Mouse (Mus musculus) liver, embryonic 14.5 days (tissue): ENCODE results near the gene Olfr344. TPM values are rescaled to one million over a fixed set of nuclear protein-coding genes. Genes with fewer than 3 reads are reported as not detected.

Experiments used
- ATAC-seq: fragments of 200-750 bp; cut with Nextera tagmentation; 2 replicates; pipeline ENCODE4 v1.8.0; 2017; ENCODE audit warnings: moderate number of reproducible peaks, mild to moderate bottlenecking, moderate library complexity; ENCODE audit not compliant: insufficient read depth
- DNase-seq, 3 experiments: peaks; one replicate each; pipeline ENCODE4 v3.0.0-alpha.2; 2012 to 2013; ENCODE audit warnings: low read depth in 3 of 3, low spot score in 3 of 3
- H3K27ac ChIP-seq: fragments of 300-500 bp; sonication (generic); 2 replicates; pipeline ENCODE4 v1.5.1; 2014; ENCODE audit warnings: moderate library complexity, mild to moderate bottlenecking, control low read depth, inconsistent platforms
- H3K27me3 ChIP-seq: fragments of 300-500 bp; sonication (generic); 2 replicates; pipeline ENCODE4 v1.6.1; 2014; ENCODE audit warnings: mild to moderate bottlenecking, low read length, moderate library complexity; ENCODE audit not compliant: control insufficient read depth, insufficient read depth
- H3K36me3 ChIP-seq: fragments of 300-500 bp; sonication (generic); replicated peaks from 2 replicates; pipeline ENCODE4 v1.6.1; 2014; ENCODE audit warnings: low read depth; ENCODE audit not compliant: control insufficient read depth, insufficient read depth
- H3K4me1 ChIP-seq, 2 experiments: fragments of 200-500 bp in 1 of 2; fragments of 300-500 bp in 1 of 2; sonication (generic) in 1 of 2; replicated peaks; 2 replicates each; pipeline ENCODE4 v1.6.1; 2012 to 2014; ENCODE audit warnings: antibody characterized with exemption in 1 of 2, inconsistent platforms in 1 of 2, low read length in 1 of 2; ENCODE audit not compliant: control insufficient read depth in 2 of 2, insufficient read depth in 2 of 2
- H3K4me2 ChIP-seq: fragments of 300-500 bp; sonication (generic); 2 replicates; pipeline ENCODE4 v1.6.1; 2014; ENCODE audit warnings: low read depth, mild to moderate bottlenecking, control low read depth, moderate library complexity
- H3K4me3 ChIP-seq, 2 experiments: fragments of 200-500 bp in 1 of 2; fragments of 300-500 bp in 1 of 2; sonication (generic) in 1 of 2; 2 replicates each; pipeline ENCODE4 v1.5.1; 2012 to 2014; ENCODE audit warnings: low read depth in 2 of 2, low read length in 2 of 2, mild to moderate bottlenecking in 2 of 2, control low read depth in 1 of 2, inconsistent platforms in 1 of 2, moderate library complexity in 1 of 2; ENCODE audit not compliant: insufficient read depth in 1 of 2
- H3K9ac ChIP-seq: fragments of 300-500 bp; sonication (generic); replicated peaks from 2 replicates; pipeline ENCODE4 v1.6.1; 2014; ENCODE audit warnings: mild to moderate bottlenecking, control low read depth, moderate library complexity
- H3K9me3 ChIP-seq: fragments of 300-500 bp; sonication (generic); 2 replicates; pipeline ENCODE4 v1.6.1; 2016; ENCODE audit warnings: low read length, mixed read lengths; ENCODE audit not compliant: control insufficient read depth
- CTCF ChIP-seq: IDR thresholded peaks from 2 replicates; pipeline ENCODE4 v1.5.1; 2016; ENCODE audit warnings: antibody characterized with exemption, low read depth, control low read depth
- EP300 ChIP-seq: IDR thresholded peaks from 2 replicates; pipeline ENCODE4 v1.6.1; 2016; ENCODE audit warnings: antibody characterized with exemption, low read depth
- WGBS: fragments of 180-500 bp; shearing (Covaris S2); extraction: QIAGEN DNeasy Blood & Tissue Kit; methylation state at CpG from one replicate; pipeline ENCODE4 v1.1.7; 2014; ENCODE audit not compliant: insufficient replicate concordance; 5-methylcytosine and 5-hydroxymethylcytosine counted together
- polyA plus RNA-seq, 2 experiments: library from polyadenylated mRNA; depleted of rRNA in 1 of 2; stranded (reverse) in 1 of 2; unstranded in 1 of 2; fragments of >200 nt; fragmentation: Nextera tagmentation in 1 of 2; extraction: Ambion mirVana in 1 of 2; gene quantifications; 2 replicates each; pipeline versions ENCODE4 v1.2.1 to v1.2.3; 2012 to 2014

Olfr344 gene
- polyA plus RNA-seq (2012; rRNA removed) (not detected in 2 replicates), polyA plus RNA-seq (2014; fragmentation: Nextera tagmentation; extraction: Ambion mirVana) (not detected in 2 replicates)

DNA sequence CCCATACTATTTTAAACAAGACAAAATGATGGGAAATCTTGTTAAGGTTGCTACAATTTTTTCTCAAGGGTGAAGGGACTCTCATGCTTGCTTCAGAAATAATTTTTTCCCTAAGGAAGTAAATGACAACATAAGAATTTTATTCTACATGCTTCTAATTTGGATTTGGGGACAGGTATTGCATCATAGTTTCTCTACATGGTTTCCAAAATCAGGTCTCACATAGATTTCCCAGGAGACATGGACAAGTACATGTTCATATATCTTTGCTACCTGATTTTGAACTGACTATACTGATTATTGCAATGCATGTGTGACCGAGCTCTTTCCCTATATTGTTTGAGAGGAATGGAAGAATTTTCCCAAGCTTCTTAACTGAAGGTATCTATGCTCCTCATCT lies at the start of gene Olfr344:
Gene Olfr344, plus strand, starts transcription at position 301 of the 400 bp plus-strand sequence.
- H3K9me3 ChIP-seq: no peaks in the 10 kb centered on the region
- no peak within 1 kb of the TSS for H3K9ac ChIP-seq
- 36% methylated on average over 1 of the region's 1 CpGs for WGBS
- H3K27ac ChIP-seq: no peak within 1 kb of the TSS
- ATAC-seq (no peak), DNase-seq (no peak)
- no peak for TF ChIP-seq CTCF
- H3K4me1 ChIP-seq: no peaks in the 10 kb centered on the region
- H3K4me2 ChIP-seq: no peak within 1 kb of the TSS
- H3K27me3 ChIP-seq: no peaks in the 10 kb centered on the region
- no peaks in the 10 kb centered on the region for H3K36me3 ChIP-seq
- H3K4me3 ChIP-seq: no peak within 1 kb of the TSS

DNA sequence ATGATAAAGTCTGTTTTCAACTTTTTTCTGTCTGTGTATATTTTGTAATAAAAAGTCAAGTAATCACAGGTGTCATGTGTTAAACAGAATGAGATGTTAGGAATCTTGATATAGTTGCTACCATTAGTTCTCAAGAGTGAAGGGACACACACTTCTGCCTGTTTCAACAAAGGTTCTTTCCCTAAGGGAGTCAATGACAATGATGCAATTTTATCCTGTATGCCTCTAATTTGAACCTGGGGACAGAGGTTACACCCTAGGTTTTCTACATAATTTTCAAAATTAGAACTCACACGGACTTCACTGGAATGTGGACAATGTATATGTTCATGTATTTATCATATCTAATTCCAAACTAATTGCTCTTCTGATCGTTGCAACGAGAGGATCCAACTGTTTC lies 41.8 kb upstream of the Olfr344 start, which contains the start of gene Olfr342:
Gene Olfr342, plus strand, starts transcription at position 301 of the 400 bp plus-strand sequence.
- TF ChIP-seq EP300 (no peak), CTCF (no peak)
- Histone ChIP-seq H3K9me3 (no peaks in the 10 kb centered on the region), H3K27ac (no peak within 1 kb of the TSS), H3K27me3 (no peaks in the 10 kb centered on the region), H3K4me2 (no peak within 1 kb of the TSS), H3K36me3 (no peaks in the 10 kb centered on the region), H3K4me1 (no peaks in the 10 kb centered on the region), H3K4me3 (no peak within 1 kb of the TSS), H3K9ac (no peak within 1 kb of the TSS)
- ATAC-seq (no peak), DNase-seq (no peak)
- 30% methylated on average over 3 of the region's 3 CpGs for WGBS

DNA sequence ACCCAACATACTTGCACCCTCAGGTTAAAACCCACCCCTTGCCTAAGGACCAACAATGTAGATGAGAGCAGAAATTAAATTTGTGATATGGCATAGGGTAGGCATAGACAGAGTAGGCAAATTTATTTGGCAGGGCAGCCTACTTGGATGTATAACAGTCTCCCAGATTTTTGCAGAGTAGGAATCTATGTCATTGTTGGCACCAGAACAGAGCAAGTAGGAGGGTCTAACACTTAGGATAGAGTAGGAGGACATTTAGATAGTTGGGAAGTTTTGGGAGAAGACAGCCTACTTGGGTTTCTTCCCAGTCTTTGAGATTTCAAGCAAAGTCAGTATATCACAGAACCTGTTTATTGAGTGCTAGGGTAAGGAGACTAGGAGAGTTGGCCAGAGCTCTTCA lies 1.3 kb upstream of the Olfr344 start:
- Histone ChIP-seq H3K4me3 (no peak overlapping the region), H3K4me2 (no peak overlapping the region), H3K9me3 (no peaks in the 10 kb centered on the region), H3K36me3 (no peaks in the 10 kb centered on the region), H3K9ac (no peak overlapping the region), H3K27ac (no peak overlapping the region), H3K27me3 (no peaks in the 10 kb centered on the region), H3K4me1 (no peaks in the 10 kb centered on the region)
- TF ChIP-seq EP300 (no peak), CTCF (no peak)
- DNase-seq (no peak), ATAC-seq (no peak)

- H3K4me1 ChIP-seq: no peaks in the 10 kb centered on the region
- H3K4me3 ChIP-seq: no peak overlapping the region
- no peak for ATAC-seq
- DNase-seq: no peak
- no peak overlapping the region for H3K27ac ChIP-seq
- H3K9ac ChIP-seq: no peak overlapping the region
- H3K4me2 ChIP-seq: no peak overlapping the region
- no peaks in the 10 kb centered on the region for H3K27me3 ChIP-seq
- no peaks in the 10 kb centered on the region for H3K9me3 ChIP-seq
- H3K36me3 ChIP-seq: no peaks in the 10 kb centered on the region
- TF ChIP-seq EP300: no peak
- TF ChIP-seq CTCF: no peak
Measured at GRCm38 (mm10) chr2:36567022-36567421, 560 bp downstream of the Olfr344 start.

DNA sequence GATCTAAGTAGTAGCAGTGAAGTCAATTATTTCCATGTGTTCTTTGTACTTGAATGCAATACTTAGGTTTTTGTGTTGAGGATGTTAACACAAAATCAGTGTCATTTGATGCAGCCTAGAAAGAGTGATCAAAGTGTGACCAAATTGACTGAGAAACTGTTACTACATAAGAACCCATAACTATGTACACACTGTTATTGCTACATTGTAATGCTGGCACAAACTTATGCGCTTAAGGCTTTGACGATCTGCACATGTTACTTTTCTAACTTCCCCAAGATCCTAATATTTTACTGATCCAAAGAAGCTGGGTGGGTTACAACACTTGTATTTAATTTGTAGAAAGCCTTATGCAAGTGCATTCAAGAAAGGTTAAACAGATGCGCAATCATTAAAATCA lies 1.4 kb downstream of the Olfr344 start:
- Histone ChIP-seq H3K27ac (no peak overlapping the region), H3K36me3 (no peaks in the 10 kb centered on the region), H3K27me3 (no peaks in the 10 kb centered on the region), H3K9ac (no peak overlapping the region), H3K9me3 (no peaks in the 10 kb centered on the region), H3K4me3 (no peak overlapping the region), H3K4me2 (no peak overlapping the region), H3K4me1 (no peaks in the 10 kb centered on the region)
- ATAC-seq (no peak), DNase-seq (no peak)
- 79% methylated on average over 3 of the region's 3 CpGs for WGBS
- TF ChIP-seq CTCF: no peak
- TF ChIP-seq EP300: no peak

Other genes starting within 250 kb of the Olfr344 start
- not detected in 2 replicates for gene Olfr338, start 193.1 kb upstream of the Olfr344 start, polyA plus RNA-seq (2012; rRNA removed)
- not detected in 2 replicates for gene Olfr338, start 193.1 kb upstream of the Olfr344 start, polyA plus RNA-seq (2014; fragmentation: Nextera tagmentation; extraction: Ambion mirVana)
- gene Olfr339, start 147.7 kb upstream of the Olfr344 start, polyA plus RNA-seq (2012; rRNA removed): not detected in 2 replicates
- gene Olfr339, start 147.7 kb upstream of the Olfr344 start, polyA plus RNA-seq (2014; fragmentation: Nextera tagmentation; extraction: Ambion mirVana): not detected in 2 replicates
- gene Olfr340, start 114.1 kb upstream of the Olfr344 start, polyA plus RNA-seq (2012; rRNA removed): not detected in 2 replicates
- gene Olfr340, start 114.1 kb upstream of the Olfr344 start, polyA plus RNA-seq (2014; fragmentation: Nextera tagmentation; extraction: Ambion mirVana): not detected in 2 replicates
- not detected in 2 replicates for gene Olfr341, start 84.2 kb upstream of the Olfr344 start, polyA plus RNA-seq (2012; rRNA removed)
- gene Olfr341, start 84.2 kb upstream of the Olfr344 start, polyA plus RNA-seq (2014; fragmentation: Nextera tagmentation; extraction: Ambion mirVana): not detected in 2 replicates
- not detected in 2 replicates for gene Olfr342, start 41.7 kb upstream of the Olfr344 start, polyA plus RNA-seq (2012; rRNA removed)
- not detected in 2 replicates for gene Olfr342, start 41.7 kb upstream of the Olfr344 start, polyA plus RNA-seq (2014; fragmentation: Nextera tagmentation; extraction: Ambion mirVana)
- gene Olfr345, start 73.4 kb downstream of the Olfr344 start, polyA plus RNA-seq (2012; rRNA removed): not detected in 2 replicates
- not detected in 2 replicates for gene Olfr345, start 73.4 kb downstream of the Olfr344 start, polyA plus RNA-seq (2014; fragmentation: Nextera tagmentation; extraction: Ambion mirVana)
- gene Olfr346, start 119.1 kb downstream of the Olfr344 start, polyA plus RNA-seq (2012; rRNA removed): not detected in 2 replicates
- not detected in 2 replicates for gene Olfr346, start 119.1 kb downstream of the Olfr344 start, polyA plus RNA-seq (2014; fragmentation: Nextera tagmentation; extraction: Ambion mirVana)
- gene Olfr347, start 165.2 kb downstream of the Olfr344 start, polyA plus RNA-seq (2012; rRNA removed): not detected in 2 replicates
- not detected in 2 replicates for gene Olfr347, start 165.2 kb downstream of the Olfr344 start, polyA plus RNA-seq (2014; fragmentation: Nextera tagmentation; extraction: Ambion mirVana)
- not detected in 2 replicates for gene Olfr348, start 217.6 kb downstream of the Olfr344 start, polyA plus RNA-seq (2012; rRNA removed)
- not detected in 2 replicates for gene Olfr348, start 217.6 kb downstream of the Olfr344 start, polyA plus RNA-seq (2014; fragmentation: Nextera tagmentation; extraction: Ambion mirVana)
- not detected in 2 replicates for gene Olfr50, start 223.9 kb downstream of the Olfr344 start, polyA plus RNA-seq (2012; rRNA removed)
- gene Olfr50, start 223.9 kb downstream of the Olfr344 start, polyA plus RNA-seq (2014; fragmentation: Nextera tagmentation; extraction: Ambion mirVana): not detected in 2 replicates